Mouse (Mus musculus): Measurements from ENCODE around the gene Atad1.
"Not testable (repeated sequence)": the region's sequence is repeated elsewhere in the genome, so short reads cannot be mapped to it uniquely, and the experiment has no call there.

Gene Atad1

DNA sequence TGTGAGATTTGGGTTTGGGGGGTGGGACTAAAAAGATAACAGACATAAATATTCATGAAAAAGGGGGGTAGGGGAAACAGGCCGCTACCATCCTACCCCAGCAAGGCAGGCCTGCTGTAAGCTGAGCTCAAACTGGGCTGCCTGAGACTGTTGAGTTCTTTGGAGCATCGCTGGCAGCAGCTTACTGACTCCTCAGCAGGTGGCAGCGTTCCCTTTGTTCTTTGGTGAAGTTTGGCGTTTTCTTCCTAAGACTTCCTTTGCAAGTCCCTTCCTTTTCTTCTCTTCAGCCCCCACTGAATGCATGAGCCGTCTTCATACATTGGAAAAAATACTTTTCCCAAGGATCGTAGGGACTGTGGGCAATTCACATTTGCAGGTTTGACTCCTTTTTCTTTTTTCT is 9.8 kb upstream of the Atad1 start:
- peak; percentile 67 for DNase-seq (ENCODE audit: low read depth, low spot score)

DNA sequence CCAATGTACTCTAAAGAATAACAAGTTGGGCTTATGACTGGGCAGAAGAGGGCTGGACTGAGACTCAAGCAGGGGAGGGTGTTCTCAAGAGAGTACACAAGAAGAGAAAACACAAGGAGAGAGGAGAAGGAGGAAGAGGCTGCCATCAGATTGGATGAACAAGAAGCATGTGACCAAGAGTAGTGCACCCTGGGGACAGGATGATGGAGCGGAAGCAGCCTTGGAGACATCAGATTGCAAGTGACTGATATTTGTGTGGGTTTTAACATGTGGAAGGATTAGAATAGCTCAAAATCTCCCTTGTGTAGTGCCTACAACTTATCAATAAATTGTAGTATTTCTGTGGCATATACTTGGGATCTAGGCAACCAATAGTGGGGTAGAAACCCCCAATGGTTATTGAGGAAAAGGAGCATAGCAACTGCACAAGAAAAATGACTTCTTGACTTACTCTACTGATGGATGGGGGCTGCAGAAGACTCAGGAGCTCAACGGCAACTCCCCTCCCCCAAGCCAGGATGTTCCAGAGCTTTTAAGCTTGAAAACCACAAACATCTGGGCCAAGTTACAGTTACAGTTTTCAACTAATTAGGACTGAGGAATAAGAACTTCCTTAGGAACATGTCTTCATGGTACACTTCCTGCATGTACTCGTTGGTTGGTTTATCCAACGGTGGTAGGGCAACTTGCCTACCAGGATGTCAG is 1.2 kb upstream of the Atad1 start:
- no peak for DNase-seq (ENCODE audit: low read depth, low spot score)

DNA sequence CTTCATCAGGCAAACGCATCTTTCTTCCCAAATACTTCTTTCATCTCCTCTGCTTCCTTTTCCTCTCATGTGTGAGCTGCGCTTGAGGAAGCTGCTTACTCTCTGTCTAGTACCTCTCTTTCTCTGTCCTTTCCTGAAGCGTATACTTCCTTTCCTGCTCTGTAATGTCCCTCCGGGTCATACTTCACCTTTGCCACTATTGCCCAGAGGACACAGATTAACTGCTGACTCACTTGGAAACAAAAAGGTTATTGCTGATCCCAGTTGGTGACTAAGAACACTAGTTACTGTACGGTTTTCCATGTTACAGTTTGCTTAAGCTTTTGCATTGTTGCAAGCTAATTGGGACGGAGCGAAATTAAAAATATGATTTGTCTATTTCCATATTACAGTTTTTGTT is 1.7 kb downstream of the Atad1 start:
- DNase-seq (ENCODE audit: low read depth, low spot score): no peak

DNA sequence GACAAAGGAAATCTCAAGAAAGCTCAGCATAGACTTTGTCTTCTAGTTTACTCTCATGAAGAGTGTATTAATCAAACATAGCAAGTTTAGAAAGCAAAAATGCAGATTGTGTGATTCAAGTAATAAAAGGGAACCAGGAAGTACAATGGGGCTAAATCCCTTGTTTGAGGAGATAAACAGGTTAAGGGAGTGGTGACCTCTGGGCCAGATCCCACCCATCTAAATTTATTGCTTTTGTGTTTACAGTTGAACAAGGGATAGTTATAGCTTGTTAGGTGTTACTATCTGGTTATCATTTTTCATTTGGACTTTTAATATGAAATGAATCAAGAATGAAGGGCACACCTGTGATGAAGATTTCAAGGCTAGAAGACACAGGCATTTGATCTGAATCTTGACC is 6.7 kb downstream of the Atad1 start:
- DNase-seq (ENCODE audit: low read depth, low spot score): no peak

DNA sequence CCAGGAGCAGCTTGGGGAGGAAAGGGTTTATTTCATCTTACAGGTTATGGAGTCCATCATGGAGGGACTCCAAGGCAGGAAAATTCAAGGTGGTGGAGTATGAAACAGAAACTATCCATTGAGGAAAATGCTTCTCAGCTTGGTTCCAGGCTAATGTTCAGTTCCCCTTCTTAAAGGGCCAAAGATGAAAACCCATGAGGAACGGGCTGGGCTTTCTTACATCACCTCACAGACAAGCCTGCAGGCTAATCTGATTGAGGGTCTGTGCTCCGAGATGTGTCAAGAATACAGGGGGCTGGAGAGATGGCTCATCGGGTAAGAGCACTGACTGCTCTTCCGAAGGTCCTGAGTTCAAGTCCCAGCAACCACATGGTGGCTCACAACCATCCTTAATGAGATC is 9.8 kb downstream of the Atad1 start:
- DNase-seq (ENCODE audit: low read depth, low spot score): no peak

DNA sequence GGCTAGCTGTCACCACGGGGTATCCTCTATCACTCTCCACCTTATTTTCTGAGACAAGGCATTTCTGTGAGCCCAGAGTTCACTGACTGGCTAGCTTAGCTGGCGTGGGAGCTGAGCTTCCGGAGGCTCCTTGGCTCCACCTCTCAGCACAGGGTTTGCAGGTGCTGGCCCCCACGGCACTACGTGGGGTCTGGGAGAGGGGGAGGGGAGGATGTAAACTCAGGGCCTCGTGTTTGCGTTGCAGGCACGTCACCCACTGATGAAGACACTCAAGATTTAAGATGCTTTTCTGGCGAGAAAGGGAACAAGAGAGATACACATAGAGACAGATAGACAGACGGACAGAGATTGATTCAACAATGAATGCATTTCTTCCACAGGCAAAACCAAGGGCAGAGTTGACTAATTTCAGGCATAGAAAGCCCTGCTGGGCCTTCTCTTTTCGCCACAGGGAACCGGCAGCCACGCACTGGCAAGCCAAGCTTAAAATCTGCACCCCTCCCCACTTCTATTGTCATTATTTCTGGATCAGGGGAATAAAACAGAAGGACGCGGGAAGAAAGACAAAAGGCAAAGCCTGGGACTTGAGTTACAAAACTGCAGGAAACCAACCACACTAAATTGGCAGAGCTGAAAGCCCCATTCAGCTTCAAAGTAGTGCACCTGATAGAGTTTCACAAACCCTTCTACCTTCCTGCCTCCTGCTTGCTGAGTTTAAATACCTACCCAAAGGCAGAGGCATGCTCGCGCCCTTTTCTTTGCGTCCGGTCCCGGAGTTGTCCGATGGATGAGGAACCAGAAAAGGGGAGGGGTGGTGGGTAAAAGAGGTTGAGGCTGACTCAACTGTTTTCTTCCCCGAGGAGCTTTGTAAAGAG is 12.9 kb downstream of the Atad1 start:
- peak; percentile 47 for DNase-seq (ENCODE audit: low read depth, low spot score)

DNA sequence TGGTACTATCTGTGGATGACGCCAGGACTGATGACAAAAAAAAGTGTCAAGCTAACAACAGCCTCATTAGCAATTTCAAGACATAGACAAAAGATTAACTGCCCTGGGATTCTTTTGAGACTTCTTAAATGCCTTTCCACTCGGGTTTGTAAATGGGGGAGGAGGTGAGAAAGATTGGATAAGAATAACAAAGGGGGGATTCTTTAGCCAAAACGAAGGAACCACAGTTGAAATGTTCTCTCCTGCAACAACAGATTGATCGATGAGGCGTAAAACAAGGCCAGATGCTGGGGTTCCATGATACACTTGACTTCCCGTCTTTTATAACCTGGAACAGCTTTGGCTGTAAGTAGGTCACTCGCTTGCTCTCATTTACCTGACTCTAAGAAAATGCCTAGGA is 15.8 kb downstream of the Atad1 start:
- DNase-seq (ENCODE audit: low read depth, low spot score): no peak

DNA sequence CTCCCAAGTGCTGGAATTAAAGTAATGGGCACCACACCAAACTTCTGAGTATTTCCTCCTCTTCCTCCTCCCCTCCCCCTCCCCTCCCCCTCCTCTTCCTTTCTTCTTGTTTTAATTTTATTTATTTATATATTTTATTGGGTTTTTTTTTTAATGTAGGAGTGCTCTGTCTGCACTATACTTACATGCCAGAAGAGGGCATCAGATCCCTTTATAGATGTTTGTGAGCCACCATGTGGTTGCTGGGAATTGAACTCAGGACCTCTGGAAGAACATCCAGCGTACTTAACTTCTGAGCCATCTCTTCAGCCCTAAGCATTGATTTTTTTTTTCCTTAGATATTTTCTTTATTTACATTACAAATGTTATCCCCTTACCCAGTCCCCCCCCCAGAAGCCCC is 19.3 kb downstream of the Atad1 start:
- peak; percentile 27 for DNase-seq (ENCODE audit: low read depth, low spot score)

DNA sequence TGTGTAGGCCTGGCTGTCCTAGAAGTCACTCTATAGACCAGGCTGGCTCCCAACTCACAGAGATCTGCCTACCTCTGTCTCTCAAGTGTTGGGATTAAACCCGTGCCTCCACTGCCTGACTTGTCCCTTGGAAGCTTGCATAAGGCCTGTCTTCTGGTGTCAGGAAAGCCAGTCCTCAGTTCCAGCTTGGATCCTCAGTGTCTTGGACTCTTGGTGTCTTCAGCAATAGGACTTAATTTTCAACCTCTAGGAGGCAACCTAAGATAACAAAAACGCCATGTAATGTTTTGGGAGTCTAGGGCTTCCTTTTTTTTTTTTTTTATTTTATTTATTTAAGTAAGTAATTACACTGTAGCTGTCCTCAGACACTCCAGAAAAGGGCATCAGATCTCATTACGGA is 22.0 kb downstream of the Atad1 start:
- DNase-seq (ENCODE audit: low read depth, low spot score): peak; percentile 20

DNA sequence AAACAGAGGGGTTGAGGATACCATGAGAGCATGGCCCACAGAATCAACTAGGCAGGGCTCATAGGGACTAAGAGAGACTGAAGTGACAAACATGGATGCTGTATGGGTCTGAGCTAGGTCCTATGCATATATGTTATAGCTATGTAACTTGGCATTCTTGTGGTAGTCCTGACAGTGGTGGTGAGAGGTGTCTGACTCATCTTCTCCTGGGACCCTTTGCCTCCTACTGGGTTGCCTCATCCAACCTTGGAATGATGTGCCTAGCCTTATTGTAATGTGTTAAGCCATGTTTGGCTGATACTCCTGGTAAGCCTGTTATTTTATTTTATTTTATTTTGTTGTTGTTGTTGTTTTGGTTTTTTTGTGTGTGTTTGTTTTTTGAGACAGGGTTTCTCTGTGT is 23.9 kb downstream of the Atad1 start:
- peak; percentile 3 for DNase-seq (ENCODE audit: low read depth, low spot score)

DNA sequence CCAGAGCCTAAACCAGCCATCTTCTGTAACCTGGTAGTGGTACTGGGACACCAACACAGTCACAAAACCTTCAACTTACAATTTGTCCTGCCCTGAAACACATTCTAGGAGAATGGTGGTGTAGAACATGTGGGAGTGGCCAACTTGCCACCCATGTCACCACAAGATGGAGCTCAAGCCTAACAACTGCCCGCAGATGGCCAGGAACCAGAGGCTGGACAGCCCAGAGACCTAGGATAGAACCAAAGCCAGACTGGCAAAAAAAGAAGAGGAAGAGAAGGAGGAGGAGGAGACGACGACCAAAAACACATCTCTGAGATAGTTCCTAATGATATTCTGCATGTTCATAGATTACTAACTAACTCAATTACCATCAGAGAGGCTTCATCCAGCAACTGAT is 24.4 kb downstream of the Atad1 start:
- peak; percentile 80 for DNase-seq (ENCODE audit: low read depth, low spot score)

DNA sequence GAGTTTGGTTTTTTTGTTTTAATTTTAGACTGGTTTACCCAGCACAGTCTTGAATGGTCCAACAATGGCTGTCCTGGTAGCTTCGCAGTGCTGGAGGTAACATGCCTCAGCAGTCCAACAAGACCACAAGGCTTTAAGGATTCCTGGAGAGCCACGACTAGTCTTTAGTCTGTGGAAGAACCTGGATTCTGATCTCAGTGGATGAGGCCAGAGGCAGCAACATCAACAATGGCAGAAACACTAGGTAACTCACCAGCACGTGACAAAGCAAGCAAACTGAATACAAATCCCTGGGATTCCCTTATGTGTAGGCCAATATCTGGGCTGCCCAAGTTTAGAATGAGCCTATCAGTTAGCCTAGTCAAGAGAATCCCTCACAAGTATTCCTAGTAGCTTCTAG is 26.1 kb downstream of the Atad1 start:
- DNase-seq (ENCODE audit: low read depth, low spot score): peak; percentile 2

DNA sequence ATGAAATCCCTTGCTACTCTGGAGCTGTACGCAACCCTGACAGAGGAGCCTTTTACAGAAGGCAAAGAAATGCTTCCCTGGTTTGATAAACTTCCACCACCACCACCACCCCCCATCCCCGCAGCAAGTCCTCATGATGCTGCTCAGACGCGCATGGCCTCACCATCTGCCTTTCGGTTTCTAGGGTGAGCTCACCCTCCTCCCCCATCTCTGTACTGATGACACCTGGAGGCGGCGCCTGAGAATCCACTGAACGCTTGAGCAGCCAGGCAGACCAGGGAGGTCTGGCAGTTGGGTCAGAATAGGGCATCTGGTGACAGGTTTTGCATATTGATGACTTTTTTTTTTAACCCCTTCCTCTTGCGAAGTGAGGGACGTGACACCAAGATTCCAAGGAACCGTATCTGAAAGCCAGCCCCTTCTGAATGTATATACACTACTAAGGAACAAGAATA is 27.0 kb downstream of the Atad1 start:
- DNase-seq (ENCODE audit: low read depth, low spot score): peak; percentile 92

DNA sequence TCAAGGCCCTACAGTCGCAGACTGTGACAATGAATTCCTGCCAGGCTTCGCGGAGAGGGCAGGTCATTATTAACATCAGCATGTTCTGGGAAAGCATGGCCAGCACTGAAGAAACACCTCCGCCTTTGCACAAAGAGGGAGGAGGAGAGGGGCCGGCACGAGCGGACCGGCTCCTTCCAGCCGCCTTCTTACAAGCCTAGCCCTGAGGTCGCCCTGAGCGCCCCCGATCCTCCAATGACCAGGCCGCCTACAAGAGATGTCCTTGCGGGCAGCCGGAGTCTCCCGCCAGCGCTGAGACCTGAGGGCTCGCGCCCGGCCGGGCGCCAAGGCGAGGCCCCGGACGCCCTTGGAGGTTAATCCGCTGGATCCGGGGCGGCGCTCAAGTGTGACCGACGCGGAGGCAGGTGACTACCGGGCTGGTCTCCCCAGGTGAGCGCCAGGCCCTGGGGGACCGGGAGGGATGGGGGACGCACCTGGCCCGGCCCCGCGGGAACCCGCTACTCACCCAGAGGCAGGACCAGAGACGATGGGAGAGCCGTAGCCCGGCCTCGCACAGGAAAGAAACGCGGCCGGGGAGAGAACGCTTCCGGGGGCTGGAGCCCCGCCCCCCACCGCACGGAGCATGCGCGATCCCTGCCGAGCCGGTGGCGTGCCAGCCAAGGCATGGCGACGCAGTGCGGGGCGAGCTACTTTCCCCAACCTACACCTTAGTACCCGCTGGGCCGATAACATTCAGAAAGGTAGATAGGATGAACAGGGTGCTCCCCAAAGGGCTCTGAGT is 27.6 kb downstream of the Atad1 start:
- DNase-seq (ENCODE audit: low read depth, low spot score): peak; percentile 95

DNA sequence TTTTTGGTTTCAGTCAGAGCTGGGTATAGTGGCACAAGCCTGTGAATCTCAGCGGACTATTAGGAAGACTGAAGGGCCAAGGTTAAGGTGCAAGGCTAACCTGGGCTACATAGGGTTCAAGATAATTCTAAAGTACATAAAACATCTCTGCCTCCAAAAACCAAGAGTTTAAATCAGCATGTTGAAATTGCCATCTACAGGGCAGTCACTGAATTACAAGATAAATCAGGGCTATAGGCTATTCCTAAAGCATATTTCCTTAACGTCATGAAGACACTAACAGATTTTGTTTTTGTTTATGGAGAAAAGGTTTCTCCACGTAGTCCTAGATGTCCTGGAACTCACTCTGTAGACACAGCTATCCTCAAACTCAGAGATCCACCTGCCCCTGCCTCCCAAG is 29.3 kb downstream of the Atad1 start:
- DNase-seq (ENCODE audit: low read depth, low spot score): peak; percentile 73

DNA sequence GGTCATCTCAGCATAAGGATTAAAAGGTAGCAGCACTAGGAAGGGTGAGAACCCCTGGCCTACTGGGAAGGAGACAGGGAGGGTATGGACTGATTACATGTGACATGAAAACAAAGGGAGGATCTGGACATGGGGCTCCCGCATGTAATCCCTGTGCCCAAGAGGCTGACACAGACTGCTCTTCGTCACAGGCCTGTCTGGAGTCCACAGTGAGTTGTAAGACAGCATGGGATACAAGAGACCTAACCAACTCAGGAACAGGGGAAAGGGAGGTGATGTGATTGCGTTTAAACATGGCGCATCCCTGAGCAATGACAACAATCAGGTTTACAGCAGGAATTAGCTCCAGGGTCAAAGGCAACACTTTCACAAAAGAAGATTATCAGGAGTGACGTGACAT is 30.6 kb downstream of the Atad1 start:
- DNase-seq (ENCODE audit: low read depth, low spot score): no peak

DNA sequence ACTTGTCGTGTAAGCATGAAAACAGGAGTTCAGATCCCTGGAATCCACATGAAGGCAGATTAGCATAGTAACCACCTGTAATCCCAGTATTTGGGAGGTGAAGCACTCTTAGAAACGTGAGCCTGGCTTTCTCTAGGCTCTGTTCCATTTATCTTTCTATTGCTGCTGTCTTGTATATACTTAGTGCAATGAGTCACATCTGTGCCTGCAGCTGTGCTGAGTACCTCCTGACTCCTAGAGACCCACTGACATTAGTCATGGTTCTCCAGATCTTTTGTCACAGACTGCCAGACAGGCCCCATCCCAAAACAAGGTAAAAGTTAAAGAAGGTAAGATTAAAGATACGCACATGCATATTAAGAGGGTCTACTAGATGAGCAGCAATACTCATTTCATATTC is 37.4 kb downstream of the Atad1 start:
- DNase-seq (ENCODE audit: low read depth, low spot score): no peak

DNA sequence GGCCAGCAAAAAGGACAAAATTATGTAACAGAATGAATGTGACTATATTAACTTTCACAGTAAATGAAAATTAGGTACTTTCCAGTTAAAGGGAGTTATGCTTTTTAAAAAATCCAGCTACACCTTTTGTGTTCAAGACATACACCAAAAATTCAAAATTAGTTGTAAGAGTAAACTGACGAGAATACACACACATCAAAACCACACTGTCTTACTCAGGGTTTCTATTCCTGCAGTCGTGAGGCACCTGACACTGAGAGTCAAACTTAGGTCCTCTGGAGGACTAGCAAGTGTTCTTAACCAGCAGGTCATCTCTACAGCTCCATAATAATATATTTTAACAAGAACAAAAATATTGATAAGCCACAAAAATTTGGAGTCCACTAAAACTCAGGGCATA is 42.9 kb downstream of the Atad1 start:
- no peak for DNase-seq (ENCODE audit: low read depth, low spot score)

DNA sequence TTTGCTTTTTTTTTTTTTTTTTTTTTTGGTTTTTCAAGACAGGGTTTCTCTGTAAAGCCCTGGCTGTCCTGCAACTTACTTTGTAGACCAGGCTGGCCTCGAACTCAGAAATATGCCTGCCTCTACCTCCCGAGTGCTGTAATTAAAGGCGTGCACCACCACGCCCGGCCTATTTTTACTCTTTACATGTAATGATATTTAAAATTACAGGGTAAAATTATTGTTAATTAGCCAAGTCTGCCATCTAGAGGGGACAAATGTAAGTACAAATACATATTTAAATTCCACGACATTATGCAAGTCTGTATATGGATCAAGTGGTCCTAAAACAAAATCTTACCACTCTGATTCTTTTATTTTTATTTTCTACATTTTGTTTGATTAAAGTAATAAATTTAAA is 49.9 kb downstream of the Atad1 start:
- DNase-seq (ENCODE audit: low read depth, low spot score): peak; percentile 68

DNA sequence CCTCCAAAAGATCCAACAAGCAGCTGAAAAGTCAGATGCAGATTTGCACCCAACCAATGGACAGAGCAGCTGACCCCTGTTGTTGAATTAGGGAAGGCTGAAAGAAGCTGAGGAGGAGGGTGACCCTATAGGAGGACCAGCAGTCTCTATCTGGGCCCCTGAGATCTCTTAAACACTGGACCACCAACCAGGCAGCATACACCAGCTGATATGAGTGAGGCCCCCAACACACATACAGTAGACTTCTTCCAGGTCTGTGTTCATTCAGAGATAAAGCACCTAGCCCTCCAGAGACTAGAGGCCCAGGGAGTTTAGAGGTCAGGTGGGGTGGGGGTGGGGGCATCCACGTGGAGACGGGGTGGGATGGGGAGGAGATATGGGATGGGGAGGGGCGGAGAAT is 51.4 kb downstream of the Atad1 start:
- not testable (repeated sequence) for DNase-seq (ENCODE audit: low read depth, low spot score)

DNA sequence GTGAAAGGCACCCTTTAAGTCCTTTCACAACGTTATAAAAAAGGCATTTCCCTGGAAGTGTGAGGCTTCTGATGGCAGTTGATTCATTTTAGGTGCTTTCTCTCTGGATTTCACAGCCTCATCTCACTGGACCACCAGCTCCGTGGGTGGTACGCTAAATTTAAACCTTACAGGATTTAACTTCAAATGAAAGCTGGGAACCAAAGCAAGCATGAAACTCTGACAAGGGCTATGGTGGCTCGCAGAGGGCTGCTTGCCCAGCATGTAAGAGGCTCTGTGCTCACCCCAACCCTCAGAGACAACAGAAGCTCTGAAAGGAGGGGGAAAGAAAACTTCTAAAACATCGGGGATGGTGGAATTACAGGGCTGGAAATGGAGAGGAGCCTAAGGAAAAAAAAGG is 51.9 kb downstream of the Atad1 start:
- no peak for DNase-seq (ENCODE audit: low read depth, low spot score)

DNA sequence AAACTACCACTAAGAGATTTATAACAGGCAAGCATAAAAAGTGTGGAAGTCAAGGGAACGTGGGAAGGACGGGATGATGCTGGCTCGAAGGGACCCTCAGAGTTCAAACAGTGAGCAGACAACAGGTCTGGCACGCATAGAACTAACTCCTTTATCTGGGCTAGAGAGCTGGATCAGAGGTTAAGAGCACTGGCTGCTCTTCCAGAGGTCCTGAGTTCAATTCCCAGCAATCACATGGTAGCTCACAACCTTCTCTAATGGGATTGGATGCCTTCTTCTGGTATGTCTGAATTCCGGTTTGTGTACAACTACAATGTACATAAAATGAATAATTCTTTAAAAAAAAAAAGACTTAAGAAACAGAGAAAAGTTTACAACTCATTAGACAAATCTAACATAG is 56.5 kb downstream of the Atad1 start:
- no peak for DNase-seq (ENCODE audit: low read depth, low spot score)
